Mouse (Mus musculus) layer of hippocampus, postnatal 25 days (tissue): ENCODE results near the gene Aldh1l1. TPM values are rescaled to one million over a fixed set of nuclear protein-coding genes. Genes with fewer than 3 reads are reported as not detected.

Source experiments
- DNase-seq, 2 experiments: peaks; one replicate each; pipeline ENCODE4 v3.0.0; 2022; ENCODE audit warnings: mixed read lengths in 2 of 2, low spot score in 1 of 2; ENCODE audit errors: extremely low spot score in 1 of 2
- total RNA-seq, 2 experiments: library from RNA; stranded (reverse); gene quantifications; 2 replicates each; pipeline ENCODE4 v1.2.3; 2021

Aldh1l1 gene
- total RNA-seq, 2 experiments from 2014 or later: 45.0 to 48.4 TPM

DNA sequence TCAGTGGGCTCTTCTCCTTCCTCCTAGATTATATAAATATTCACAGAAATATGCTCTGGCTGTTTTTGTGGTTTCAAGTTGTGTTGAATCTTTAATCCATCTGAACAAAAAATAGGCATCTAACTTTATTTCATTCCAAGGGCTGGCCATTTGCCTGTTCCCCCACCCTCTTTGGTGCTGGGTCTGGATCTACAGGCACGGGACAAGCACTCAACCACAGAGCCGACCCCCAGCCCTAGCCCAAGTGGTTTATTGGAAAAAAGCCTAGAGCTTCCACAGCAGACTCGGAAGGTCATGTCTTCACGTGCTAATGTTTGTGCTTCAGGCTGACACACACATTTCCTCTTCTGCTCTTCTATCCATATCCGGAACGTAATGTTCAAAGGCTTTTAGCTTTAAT, 19.7 kb downstream of the Aldh1l1 start:
- no peak for DNase-seq

DNA sequence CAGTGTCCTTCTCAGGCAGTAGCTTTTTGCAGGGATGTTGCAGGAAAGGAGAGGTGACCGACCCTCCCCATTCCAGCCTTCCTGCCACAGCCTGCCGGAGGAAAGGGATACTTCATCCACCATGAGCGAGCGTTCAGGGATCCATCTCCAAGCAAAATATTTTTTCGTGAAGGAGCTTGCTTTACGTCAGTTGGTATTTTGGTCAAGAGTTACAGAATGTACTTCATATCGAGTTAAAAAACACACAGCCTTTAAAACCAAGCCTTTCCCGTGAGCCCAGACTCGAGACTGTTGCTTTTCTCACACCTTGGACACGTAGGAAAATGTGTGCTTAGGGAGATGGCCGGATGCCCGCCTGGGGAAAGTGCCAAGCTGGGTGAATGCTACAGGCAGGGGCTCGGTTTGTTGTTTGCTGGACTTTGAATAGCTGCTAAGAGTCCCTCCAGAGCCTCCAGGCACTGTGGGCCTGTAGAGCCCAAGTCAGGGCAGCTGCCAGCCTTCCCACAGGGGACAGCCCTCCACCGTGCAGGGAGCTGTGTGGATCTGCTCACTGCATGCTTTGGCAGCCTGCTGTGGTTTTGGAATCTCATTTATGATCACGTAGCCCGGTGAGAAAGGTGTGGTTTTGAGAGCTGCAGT, 20.6 kb downstream of the Aldh1l1 start:
- peak; percentile 62 to 82 for DNase-seq

DNA sequence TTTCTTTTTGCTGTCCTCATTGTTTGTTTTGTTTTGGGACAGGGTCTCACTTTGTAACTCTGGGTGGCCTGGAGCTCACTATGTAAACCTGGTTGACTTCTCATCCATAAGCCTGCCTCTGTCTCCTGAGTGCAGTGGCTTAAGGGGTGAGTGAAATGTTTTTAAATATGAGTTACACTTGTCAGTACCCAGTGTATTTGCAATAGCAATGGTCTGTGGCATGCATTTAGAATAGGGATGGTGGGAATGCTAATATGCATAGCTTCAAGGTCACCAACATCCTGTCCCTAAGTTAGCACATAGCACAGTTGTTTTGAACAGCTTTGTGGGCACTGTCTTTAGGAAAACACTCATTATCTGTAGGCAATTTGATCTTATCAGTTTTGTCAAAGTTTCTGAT, 21.2 kb downstream of the Aldh1l1 start:
- no peak for DNase-seq

DNA sequence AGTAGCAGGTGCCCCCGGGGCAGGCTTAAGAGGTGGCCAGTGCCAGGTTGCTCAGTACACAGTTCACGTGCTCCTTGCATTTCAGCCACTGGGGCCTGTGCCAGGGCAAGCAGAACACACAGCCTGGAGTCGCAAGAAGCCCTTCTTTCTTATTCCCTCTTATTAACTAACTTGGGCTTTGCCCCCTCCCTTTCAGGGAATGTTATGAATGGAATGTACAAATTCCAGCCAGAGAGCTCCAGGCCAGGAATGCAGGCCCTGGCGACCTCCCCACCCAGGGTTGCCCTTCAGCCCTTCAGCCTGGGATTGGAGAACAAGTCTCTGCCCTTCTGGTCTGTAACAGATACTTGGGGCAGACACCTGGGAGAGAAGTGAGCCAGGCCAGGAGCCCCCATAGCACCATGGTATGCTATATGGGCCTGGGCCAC, 22.0 kb downstream of the Aldh1l1 start:
- peak in 1 of 2 experiments; percentile 21 for DNase-seq

DNA sequence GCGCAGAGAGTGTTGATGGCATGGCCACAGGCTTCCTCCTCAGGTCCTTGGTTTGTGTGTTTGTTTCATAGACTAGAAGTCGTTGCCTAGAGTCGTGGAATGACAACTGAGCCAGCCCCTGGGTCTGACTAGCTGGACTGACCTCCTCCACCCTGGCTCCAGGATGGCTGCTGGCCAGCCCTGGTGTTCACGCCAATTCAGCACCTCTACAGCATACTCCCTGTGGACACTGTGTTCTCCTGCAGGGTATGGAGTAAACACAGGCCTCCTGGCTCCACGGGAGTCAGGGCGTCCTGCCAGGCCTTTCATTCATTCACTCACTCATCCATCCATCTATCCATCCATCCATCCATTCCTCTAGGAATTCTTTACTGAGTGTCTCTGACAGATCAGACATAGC, 22.9 kb downstream of the Aldh1l1 start:
- DNase-seq: peak in 1 of 2 experiments; percentile 22

DNA sequence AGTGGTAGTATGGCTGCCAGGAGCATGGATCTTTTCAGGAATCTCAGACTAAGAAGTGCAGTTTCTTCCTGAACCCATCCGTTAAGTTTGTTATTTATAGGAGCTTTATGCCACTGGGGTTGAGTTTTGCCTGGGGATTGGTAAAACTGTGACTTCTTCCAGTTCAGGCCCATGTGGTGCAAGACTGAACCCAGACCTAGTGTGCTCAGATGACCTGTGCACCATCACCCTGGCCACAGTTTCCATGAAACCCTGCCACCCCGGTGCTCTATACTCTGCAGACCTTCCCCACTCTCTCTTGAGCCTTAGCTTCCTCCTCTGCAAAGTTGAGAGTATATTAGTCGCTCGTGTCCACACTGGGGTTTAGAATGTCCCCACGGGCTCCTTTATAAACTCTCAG, 26.2 kb downstream of the Aldh1l1 start:
- DNase-seq: no peak

DNA sequence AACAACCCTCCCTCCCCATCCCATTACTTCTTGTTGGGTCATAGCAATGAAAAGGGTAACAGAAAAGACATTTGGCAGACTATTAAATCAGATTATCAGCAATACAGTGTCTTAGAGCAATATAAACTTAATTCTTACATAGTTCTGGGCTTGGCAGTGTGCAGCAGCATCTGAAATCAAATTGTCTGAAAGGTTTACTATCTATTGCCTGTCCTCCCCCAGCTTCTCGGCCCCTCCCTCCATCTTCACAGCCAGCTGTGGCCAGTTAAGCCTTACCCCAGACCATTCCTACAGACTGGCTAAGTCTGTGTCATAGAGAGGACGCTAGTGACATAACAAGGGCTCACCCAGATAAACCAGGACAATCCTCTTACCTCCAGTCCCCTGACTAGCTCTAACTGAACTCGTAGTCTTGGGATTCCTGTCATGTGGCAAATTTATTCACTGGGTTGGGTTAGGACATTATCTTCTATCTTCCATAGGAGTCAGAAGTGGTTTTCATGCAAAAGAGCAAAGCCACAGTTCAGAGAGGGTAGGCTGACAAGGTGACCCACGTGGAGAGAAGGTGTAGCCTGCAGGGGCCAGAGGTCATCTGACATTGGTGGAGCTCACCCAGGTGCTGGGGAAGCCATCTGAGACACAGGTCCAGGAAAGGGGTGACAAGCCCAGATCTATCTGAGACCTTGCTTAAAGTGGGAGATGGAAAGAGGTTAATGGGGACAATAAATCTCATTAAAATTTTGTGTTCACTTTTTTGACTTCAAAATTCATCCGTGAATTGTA, 27.0 kb downstream of the Aldh1l1 start:
- no peak for DNase-seq

DNA sequence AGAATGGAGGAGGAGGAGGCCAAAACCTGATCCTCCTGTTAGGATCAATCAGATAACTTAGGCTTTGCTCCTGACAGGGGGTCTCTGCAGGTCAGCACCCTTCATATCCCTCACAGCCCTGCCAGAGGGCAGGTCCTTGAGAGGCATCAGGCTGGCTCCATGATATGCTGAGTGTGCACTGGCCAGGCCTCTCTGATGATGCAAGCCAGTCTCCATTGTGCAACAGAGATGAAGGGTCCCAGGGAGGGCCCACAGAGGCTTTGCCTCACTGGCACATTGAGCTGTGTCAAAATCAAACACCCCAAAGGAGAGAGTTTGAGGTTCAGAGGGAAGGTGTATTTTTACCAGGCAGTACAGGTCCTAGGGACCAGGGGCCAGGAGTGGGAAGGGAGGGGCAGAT, 28.1 kb downstream of the Aldh1l1 start:
- DNase-seq: no peak

DNA sequence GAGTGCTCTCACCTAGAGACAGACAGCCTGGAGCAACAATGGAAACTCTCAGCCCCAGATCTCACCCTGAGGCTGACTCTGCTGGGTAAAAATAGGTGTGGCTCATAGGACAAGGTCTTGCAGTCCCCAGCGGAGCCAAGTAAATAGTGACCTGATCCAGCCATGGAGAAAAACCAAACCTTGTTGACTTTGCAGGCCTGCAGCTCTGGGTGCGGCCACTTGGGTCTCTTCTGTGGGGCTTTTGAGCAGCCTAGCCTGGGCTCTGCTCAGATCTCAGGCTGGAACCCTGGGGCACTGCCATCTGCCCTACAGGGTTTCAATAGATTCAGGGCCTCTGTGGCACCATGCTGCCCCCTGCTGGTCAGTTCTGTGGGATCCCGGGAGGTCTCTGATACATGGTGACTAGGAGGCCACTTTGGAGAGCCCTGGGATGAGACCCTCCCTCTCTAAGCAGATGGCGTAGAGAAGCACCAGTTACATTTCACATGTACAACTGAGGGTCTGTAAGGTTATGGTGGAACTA, 28.7 kb downstream of the Aldh1l1 start:
- DNase-seq: peak; percentile 92 to 98

DNA sequence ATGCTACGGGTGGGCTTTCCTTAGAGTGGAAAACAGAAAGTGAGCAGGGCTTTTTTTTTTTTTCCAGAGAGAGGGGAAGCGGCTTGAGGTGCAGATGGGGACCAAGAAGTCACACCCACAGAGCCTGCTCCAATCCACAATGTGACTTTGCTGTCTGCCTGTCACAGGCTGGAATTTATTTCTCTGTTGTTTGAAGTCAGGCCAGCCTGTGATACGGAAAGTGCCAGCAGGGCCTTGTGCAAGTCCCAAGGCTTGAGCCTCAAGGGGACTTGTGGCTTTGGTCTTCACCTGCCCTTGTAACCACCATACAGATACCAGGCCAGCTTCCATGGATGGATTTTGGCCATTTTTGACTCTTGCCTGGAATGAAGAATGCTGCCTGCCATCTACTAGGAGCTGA, 32.7 kb downstream of the Aldh1l1 start:
- no peak for DNase-seq

DNA sequence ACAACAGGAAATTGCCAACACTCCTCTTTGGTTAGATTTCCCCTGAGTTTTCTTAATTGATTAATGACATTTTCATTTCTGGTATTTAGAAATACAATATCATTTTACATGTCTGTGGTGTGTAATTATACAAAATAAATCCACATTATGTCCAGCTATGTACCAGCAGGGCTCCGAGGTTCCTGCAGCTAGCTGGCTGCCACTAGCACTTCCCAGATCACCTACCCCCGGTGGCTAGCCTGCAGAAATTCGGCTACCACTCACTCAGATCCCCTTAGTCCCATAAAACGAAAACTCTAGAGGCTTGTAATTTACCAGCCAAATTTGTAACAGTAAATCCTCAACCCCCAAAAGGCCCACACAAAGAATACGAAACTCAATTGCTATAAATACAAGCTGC, 33.1 kb downstream of the Aldh1l1 start:
- no peak for DNase-seq

DNA sequence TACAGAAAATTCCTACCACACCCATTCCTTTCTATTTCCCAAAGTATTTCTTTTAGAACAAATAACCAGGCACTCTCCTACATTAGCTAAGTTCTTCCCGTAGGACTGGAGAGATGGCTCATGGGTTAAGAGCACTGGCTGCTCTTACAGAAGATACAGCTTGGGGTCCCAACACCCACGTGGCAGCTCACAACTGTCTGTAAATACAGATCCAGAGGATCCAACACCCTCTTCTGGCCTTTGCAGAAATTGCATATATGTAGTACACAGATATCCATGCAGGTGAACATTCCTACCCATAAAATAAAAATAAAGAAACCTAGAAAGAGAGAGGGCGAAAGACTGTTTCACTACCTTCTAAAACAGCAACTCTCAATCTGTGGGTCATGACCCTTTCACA, 40.2 kb downstream of the Aldh1l1 start:
- no peak for DNase-seq

DNA sequence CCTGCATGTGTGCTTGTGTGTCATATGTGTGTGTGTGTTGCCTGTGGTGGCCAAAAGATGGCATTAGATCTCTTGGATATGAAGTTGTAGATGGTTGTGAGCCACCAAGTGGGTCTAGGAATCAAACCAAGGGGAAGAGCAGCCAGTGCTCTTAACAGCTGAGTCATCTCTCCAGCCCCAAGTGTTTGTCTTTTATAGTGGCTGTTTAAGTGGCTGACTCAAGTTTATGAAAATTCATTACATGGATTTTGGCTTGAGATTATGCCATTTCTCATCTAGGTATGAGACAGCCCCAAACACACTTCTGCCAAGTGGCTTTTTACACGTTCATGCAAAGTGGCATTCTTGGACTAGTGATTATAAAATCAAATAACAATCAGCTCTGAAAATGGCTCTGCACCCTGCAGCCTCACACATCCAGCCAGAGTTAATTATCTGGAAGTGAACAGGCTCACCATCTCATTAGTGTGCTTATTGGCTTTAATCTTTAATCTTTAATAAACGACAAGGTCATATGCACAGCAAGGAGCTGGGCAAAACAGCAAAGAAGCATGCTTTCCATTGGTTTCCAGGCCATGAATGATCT, 43.3 kb downstream of the Aldh1l1 start:
- DNase-seq: no peak

DNA sequence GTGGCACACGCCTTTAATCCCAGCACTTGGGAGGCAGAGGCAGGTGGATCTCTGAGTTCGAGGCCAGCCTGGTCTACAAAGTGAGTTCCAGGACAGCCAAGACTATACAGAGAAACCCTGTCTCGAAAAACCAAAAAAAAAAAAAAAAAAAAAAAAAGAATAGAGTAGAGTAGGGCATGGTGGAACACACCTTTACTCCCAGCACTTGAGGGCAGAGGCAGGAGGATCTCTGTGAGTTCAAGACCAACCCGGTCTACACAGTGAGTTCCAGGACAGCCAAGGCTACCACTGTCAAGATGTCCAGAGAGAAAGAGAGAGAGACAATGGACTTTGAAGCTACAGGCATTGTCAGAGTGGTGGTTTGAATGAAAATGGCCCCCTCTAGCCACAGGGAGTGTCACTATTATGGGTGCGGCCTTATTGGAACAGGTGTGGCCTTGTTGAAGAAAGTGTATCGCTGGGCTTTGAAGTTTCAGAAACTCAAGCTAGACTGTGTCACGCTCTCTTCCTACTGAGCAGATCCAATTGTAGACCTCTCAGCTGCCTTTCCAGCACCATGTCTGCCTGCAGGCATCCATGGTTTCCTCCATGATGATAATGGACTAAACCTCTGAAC, 46.5 kb downstream of the Aldh1l1 start:
- no peak for DNase-seq

DNA sequence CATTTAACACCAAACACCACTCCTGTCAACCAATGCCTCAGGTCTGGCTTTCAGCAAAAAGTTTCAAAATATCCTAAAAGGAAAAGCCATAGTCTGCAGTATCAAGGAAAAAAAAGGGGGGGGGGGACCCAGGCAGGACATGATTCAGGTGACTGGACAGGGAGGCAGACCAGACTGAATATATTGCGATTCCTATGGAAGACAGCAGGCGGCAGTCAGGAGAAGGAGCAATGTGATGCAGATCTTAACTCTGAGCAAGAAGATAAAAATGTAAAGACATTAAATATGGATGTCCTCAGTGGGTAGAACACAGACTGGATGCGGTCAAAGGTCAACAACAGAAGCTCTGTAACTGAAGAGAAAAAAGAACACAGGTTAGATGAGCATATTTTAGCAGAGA, 47.3 kb downstream of the Aldh1l1 start:
- no peak for DNase-seq

DNA sequence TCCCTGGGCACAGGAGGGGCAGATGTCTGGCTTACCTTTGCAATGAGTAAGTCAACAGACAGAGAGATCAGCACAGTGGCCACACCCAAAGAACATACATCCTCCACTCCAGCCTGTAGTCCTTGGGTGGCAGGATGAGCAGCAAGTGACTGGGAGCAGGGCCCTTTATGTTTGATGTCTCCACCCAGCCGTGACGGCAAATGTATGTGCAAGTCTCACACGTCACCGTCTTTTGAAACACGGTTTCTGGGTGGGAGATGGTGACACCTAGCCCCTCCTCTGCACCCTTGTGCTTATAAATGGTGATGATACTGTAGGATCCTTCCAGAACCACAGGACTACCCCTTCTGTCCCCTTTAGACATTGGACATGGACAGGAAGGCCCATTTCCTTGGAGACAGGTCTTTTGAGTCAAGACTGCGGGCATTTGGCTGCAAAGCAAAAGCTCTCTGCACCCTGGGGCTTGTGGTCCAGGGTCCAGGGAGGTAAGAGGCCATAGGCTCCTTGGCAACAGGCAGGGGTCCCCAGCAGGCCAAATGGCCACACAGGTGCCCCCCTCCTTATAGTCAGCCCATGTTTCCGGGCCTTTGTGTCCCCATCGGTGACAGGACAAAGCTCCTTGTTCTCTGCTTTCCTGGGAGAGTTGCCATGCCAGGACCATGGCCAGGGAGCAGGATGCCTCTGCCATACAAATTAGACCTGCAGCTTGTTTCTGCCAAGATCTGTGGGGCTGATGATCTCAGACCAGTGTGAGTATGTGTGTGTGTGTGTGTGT, 48.7 kb downstream of the Aldh1l1 start:
- peak; percentile 33 to 50 for DNase-seq

DNA sequence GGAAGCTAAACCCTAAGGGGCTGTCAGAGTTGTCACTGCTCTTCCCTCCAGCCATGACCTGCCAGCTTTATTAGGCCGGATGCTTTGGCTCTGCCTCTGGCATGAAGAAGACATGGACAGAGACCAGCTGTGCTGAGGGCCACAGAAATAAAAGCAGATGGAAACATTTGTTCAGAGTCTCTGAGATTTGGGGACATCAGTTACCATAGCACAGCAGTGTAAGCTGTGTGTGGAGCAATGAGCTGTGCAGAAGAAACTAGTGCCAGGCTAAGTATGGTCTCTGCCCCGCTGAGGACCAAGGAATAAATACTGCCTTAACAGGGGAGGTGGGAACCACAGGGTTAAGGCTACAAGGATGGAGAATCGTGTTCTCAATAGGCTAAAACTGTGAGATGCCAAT, 50.6 kb downstream of the Aldh1l1 start:
- no peak for DNase-seq

DNA sequence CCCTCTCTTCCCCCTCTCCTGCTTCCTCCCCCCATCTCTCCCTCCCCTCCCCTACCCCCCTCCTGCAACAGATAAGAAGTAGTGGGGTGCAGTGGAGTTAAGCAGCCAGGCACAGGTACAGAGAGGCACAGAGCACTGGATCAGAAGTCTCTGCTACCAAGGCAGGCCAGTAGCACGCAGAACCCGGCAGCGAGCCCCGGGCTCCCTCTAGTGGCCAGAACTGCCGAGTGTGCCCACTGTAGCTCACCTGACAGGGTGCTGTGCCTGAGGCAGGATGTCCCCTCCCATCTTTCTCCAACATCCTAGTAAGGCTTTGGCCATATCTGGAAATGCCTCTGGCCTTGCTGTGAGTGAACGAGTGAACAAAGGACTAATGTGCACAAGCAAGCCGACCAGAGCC, 51.7 kb downstream of the Aldh1l1 start:
- DNase-seq: peak; percentile 85 to 96

DNA sequence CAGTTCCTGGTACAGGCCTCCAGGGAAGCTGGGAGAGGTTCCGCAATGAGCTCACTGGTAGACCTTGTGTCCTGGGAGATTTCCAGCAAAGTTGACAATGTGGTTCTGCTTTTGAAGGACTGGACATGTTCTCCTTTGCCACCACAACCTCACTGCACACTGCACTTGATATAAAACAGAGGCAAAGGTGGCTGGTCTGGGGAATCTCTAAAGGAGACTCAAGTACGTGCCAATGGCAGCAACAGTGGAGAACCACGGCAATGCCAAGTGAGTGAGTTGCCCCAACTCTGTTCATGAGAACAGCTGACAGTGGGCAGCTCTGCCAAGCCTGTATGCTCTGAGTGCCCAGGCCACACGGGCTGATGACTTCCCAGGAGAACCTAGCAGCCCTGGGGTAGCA, 53.0 kb downstream of the Aldh1l1 start:
- no peak for DNase-seq

DNA sequence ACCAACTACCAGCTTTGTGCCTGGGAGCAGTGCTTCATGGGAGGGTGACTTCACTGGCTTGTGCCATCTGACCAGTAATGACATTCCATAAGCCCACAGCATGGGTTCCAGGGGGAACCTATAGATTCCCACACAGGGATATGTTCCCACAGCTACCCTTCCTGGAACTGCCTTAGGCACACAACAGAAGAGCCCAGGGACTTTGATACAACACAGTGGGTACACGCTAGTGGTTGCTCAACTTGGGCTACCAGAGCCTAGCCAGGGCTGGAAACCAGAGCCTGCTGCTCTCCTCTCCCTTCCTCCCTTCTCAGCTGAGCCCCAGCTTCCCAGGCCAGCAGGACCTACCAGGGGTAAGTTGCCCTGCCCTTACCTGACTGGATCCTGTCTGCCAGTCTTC, 54.3 kb downstream of the Aldh1l1 start:
- DNase-seq: no peak
